Mouse (Mus musculus) CH12.LX (cell line): ENCODE results near the gene Ankrd63. TPM values are rescaled to one million over a fixed set of nuclear protein-coding genes. Genes with fewer than 3 reads are reported as not detected.

Experiments used
- DNase-seq: peaks from one replicate; pipeline ENCODE4 v3.0.0-alpha.2; 2013; ENCODE audit errors: extremely low read depth
- H3K27ac ChIP-seq: 2 replicates; pipeline ENCODE4 v1.5.1; 2012; ENCODE audit warnings: low read depth, mild to moderate bottlenecking, control low read depth, moderate library complexity; ENCODE audit not compliant: insufficient read depth
- H3K27me3 ChIP-seq: replicated peaks from 2 replicates; pipeline ENCODE3; 2012; ENCODE audit warnings: inconsistent platforms
- H3K36me3 ChIP-seq, 2 experiments: replicated peaks in 1 of 2; 2 replicates each; pipeline versions ENCODE3 to v1.6.1; 2012; ENCODE audit warnings: inconsistent platforms in 1 of 2, low read length in 1 of 2, mild to moderate bottlenecking in 1 of 2, mixed read lengths in 1 of 2, moderate library complexity in 1 of 2; ENCODE audit not compliant: control insufficient read depth in 1 of 2, insufficient read depth in 1 of 2
- H3K4me1 ChIP-seq, 2 experiments: 2 replicates each; pipeline ENCODE4 v1.6.1; 2012; ENCODE audit warnings: inconsistent platforms in 1 of 2, moderate library complexity in 1 of 2; ENCODE audit not compliant: insufficient read depth in 2 of 2, control insufficient read depth in 1 of 2
- H3K4me2 ChIP-seq: 2 replicates; pipeline ENCODE4 v1.6.1; 2012; ENCODE audit warnings: low read depth, mild to moderate bottlenecking, control low read depth; ENCODE audit not compliant: poor library complexity, insufficient read depth, severe bottlenecking
- H3K4me3 ChIP-seq, 3 experiments: fragments of 150-350 bp in 1 of 3; sonication (generic) in 1 of 3; replicated peaks in 1 of 3; 2 replicates each; pipeline versions ENCODE3 to v1.5.1; 2011 to 2012; ENCODE audit warnings: low read depth in 2 of 3, low read length in 2 of 3, mild to moderate bottlenecking in 2 of 3, moderate library complexity in 2 of 3, control low read depth in 1 of 3, improper control_type of control experiment in 1 of 3, inconsistent platforms in 1 of 3, mixed read lengths in 1 of 3; ENCODE audit not compliant: poor library complexity in 1 of 3
- H3K79me2 ChIP-seq: replicated peaks from 2 replicates; pipeline ENCODE4 v1.6.1; 2012; ENCODE audit warnings: mild to moderate bottlenecking, moderate library complexity; ENCODE audit not compliant: control insufficient read depth, poor library complexity, insufficient read depth, severe bottlenecking; ENCODE audit errors: extremely low read depth
- H3K9ac ChIP-seq: 2 replicates; pipeline ENCODE4 v1.6.1; 2012; ENCODE audit warnings: low read depth, mild to moderate bottlenecking, control low read depth, moderate library complexity; ENCODE audit not compliant: insufficient read depth
- H3K9me3 ChIP-seq: replicated peaks from 2 replicates; pipeline ENCODE3; 2012; ENCODE audit warnings: low read length, inconsistent platforms, mixed read lengths
- BHLHE40 ChIP-seq: IDR thresholded peaks from 2 replicates; pipeline ENCODE4 v1.6.1; 2011; ENCODE audit warnings: mild to moderate bottlenecking, low read depth, low read length, improper control_type of control experiment
- CHD1 ChIP-seq: IDR thresholded peaks from 2 replicates; pipeline ENCODE4 v1.6.1; 2012; ENCODE audit warnings: low read depth, low read length, improper control_type of control experiment, inconsistent platforms
- CHD2 ChIP-seq: IDR thresholded peaks from 2 replicates; pipeline ENCODE4 v1.6.1; 2011; ENCODE audit warnings: low read length, improper control_type of control experiment
- E2F4 ChIP-seq: IDR thresholded peaks from 2 replicates; pipeline ENCODE4 v1.6.1; 2011; ENCODE audit warnings: low read depth, low read length, improper control_type of control experiment; ENCODE audit not compliant: insufficient replicate concordance
- ELF1 ChIP-seq: IDR thresholded peaks from 2 replicates; pipeline ENCODE4 v1.6.1; 2014; ENCODE audit warnings: low read depth, mild to moderate bottlenecking, inconsistent platforms, low read length, improper control_type of control experiment
- EP300 ChIP-seq: IDR thresholded peaks from 2 replicates; pipeline ENCODE4 v1.6.1; 2011; ENCODE audit warnings: low read length, improper control_type of control experiment
- ETS1 ChIP-seq: conservative IDR thresholded peaks from 2 replicates; pipeline ENCODE4 v1.6.1; 2012; ENCODE audit warnings: low read depth, mild to moderate bottlenecking, inconsistent platforms, low read length, improper control_type of control experiment, moderate library complexity
- HCFC1 ChIP-seq: IDR thresholded peaks from 2 replicates; pipeline ENCODE4 v1.6.1; 2012; ENCODE audit warnings: low read depth, mild to moderate bottlenecking, inconsistent platforms, low read length, improper control_type of control experiment
- IRF4 ChIP-seq: IDR thresholded peaks from 2 replicates; pipeline ENCODE4 v1.6.1; 2014; ENCODE audit warnings: low read depth, mild to moderate bottlenecking, inconsistent platforms, low read length, improper control_type of control experiment
- JUND ChIP-seq: conservative IDR thresholded peaks from 2 replicates; pipeline ENCODE4 v1.6.1; 2011; ENCODE audit warnings: low read depth, low read length, improper control_type of control experiment
- KAT2A ChIP-seq: IDR thresholded peaks from 2 replicates; pipeline ENCODE4 v1.6.1; 2012; ENCODE audit warnings: low read length, improper control_type of control experiment, inconsistent platforms; ENCODE audit not compliant: insufficient replicate concordance
- MAFK ChIP-seq: IDR thresholded peaks from 2 replicates; pipeline ENCODE4 v1.6.1; 2011; ENCODE audit warnings: low read length, improper control_type of control experiment; ENCODE audit not compliant: insufficient replicate concordance
- MAZ ChIP-seq: IDR thresholded peaks from 2 replicates; pipeline ENCODE4 v1.6.1; 2012; ENCODE audit warnings: low read depth, mild to moderate bottlenecking, inconsistent platforms, low read length, improper control_type of control experiment, moderate library complexity
- MEF2A ChIP-seq: IDR thresholded peaks from 2 replicates; pipeline ENCODE4 v1.6.1; 2014; ENCODE audit warnings: low read depth, mild to moderate bottlenecking, inconsistent platforms, low read length, improper control_type of control experiment, borderline replicate concordance
- MYC ChIP-seq: IDR thresholded peaks from 2 replicates; pipeline ENCODE4 v1.6.1; 2011; ENCODE audit warnings: low read depth, mild to moderate bottlenecking, improper control_type of control experiment, low read length
- NRF1 ChIP-seq: IDR thresholded peaks from 2 replicates; pipeline ENCODE4 v1.6.1; 2014; ENCODE audit warnings: low read depth, mild to moderate bottlenecking, inconsistent platforms, low read length, improper control_type of control experiment, moderate library complexity
- PAX5 ChIP-seq: IDR thresholded peaks from 2 replicates; pipeline ENCODE4 v1.6.1; 2012; ENCODE audit warnings: low read length, inconsistent platforms, mixed read lengths
- SIN3A ChIP-seq: IDR thresholded peaks from 2 replicates; pipeline ENCODE4 v1.6.1; 2012; ENCODE audit warnings: low read length, improper control_type of control experiment, inconsistent platforms
- TBP ChIP-seq: conservative IDR thresholded peaks from 2 replicates; pipeline ENCODE4 v1.6.1; 2011; ENCODE audit warnings: low read depth, low read length, improper control_type of control experiment
- TCF12 ChIP-seq: IDR thresholded peaks from 2 replicates; pipeline ENCODE4 v1.6.1; 2014; ENCODE audit warnings: low read depth, mild to moderate bottlenecking, inconsistent platforms, low read length, improper control_type of control experiment
- UBTF ChIP-seq: IDR thresholded peaks from 2 replicates; pipeline ENCODE4 v1.6.1; 2012; ENCODE audit warnings: low read depth, mild to moderate bottlenecking, inconsistent platforms, low read length, improper control_type of control experiment, moderate library complexity
- USF1 ChIP-seq: IDR thresholded peaks from 2 replicates; pipeline ENCODE4 v1.6.1; 2014; ENCODE audit warnings: low read depth, mild to moderate bottlenecking, inconsistent platforms, low read length, improper control_type of control experiment
- USF2 ChIP-seq: conservative IDR thresholded peaks from 2 replicates; pipeline ENCODE4 v1.6.1; 2011; ENCODE audit warnings: low read depth, low read length, improper control_type of control experiment
- ZC3H11A ChIP-seq: IDR thresholded peaks from 2 replicates; pipeline ENCODE4 v1.6.1; 2012; ENCODE audit warnings: low read depth, mild to moderate bottlenecking, inconsistent platforms, low read length, improper control_type of control experiment
- ZKSCAN1 ChIP-seq: IDR thresholded peaks from 2 replicates; pipeline ENCODE4 v1.6.1; 2012; ENCODE audit warnings: low read depth, inconsistent platforms, low read length, improper control_type of control experiment, borderline replicate concordance
- ZMIZ1 ChIP-seq: IDR thresholded peaks from 2 replicates; pipeline ENCODE4 v1.6.1; 2012; ENCODE audit warnings: low read depth, mild to moderate bottlenecking, inconsistent platforms, low read length, improper control_type of control experiment
- ZNF384 ChIP-seq: IDR thresholded peaks from 2 replicates; pipeline ENCODE4 v1.6.1; 2012; ENCODE audit warnings: low read depth, low read length, improper control_type of control experiment, inconsistent platforms
- dilution Hi-C: fragments of 300-500 bp; cut with MboI; formaldehyde crosslinking; loops from 2 replicates; pipeline ENCODE4 v1.14.3; 2020; ENCODE audit warnings: low sequenced_read_pairs; ENCODE audit not compliant: extremely low pct_unique_long_range_greater_than_20kb, extremely low pct_ligation_motif_present
- in situ Hi-C: fragments of 300-500 bp; cut with MboI; formaldehyde crosslinking; loops from 3 replicates; pipeline ENCODE4 v1.14.3; 2019; ENCODE audit warnings: low sequenced_read_pairs, low pct_ligation_motif_present, low pct_unique_long_range_greater_than_20kb, mixed read lengths
- polyA plus RNA-seq: library from polyadenylated mRNA; unstranded; fragments of >175 nt; gene quantifications from 2 replicates; pipeline ENCODE4 v1.2.1, GENCODE M21; 2012; ENCODE audit warnings: low read depth; ENCODE audit not compliant: insufficient read length
- total RNA-seq, 2 experiments: library from RNA; depleted of rRNA; stranded (reverse); fragments of 300-350 nt in 1 of 2; fragments of >200 nt in 1 of 2; gene quantifications; 2 replicates each; pipeline ENCODE4 v1.2.3; 2012 to 2014

The Ankrd63 gene
- total and polyA plus RNA-seq, 3 experiments: 0.07 TPM; not detected in 2

DNA sequence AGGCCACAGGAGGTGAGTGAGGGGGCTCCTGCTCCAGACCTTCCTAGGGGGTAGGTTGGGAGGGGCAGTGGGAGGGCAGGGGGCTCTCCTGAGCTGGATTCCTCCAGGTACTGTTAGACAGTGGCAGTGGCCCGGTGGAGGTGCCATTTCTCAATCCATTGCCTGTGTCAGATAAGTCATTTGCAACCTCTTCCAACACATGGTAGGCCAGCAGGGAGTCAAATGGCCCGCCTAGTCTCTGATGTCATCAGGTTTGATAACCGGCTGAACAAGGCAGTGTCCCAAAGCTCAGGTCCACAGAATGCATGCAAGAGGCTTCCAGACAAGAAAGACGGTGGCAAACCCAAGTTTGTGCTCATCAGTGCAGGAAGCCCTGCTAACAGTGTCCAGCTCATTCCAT is 25.9 kb downstream of the Ankrd63 start:
- dilution Hi-C loops (no loop called here), in situ Hi-C loops (no loop called here)
- Histone ChIP-seq H3K4me2 (no peak overlapping the region), H3K36me3 (no peaks in the 10 kb centered on the region), H3K9ac (no peak overlapping the region), H3K9me3 (peaks cover 3% of the 10 kb centered on the region), H3K4me3 (no peak overlapping the region), H3K27ac (no peak overlapping the region), H3K79me2 (no peaks in the 10 kb centered on the region), H3K27me3 (no peaks in the 10 kb centered on the region), H3K4me1 (no peaks in the 10 kb centered on the region)
- DNase-seq: no peak
- TF ChIP-seq EP300: no peak
- no peak for TF ChIP-seq TCF12
- no peak for TF ChIP-seq ELF1
- no peak for TF ChIP-seq UBTF
- TF ChIP-seq BHLHE40: no peak
- no peak for TF ChIP-seq MAFK
- no peak for TF ChIP-seq KAT2A
- no peak for TF ChIP-seq ZNF384
- no peak for TF ChIP-seq CHD2
- TF ChIP-seq ETS1: no peak
- no peak for TF ChIP-seq ZMIZ1
- no peak for TF ChIP-seq HCFC1
- no peak for TF ChIP-seq CHD1
- no peak for TF ChIP-seq USF1
- no peak for TF ChIP-seq MEF2A
- no peak for TF ChIP-seq IRF4

DNA sequence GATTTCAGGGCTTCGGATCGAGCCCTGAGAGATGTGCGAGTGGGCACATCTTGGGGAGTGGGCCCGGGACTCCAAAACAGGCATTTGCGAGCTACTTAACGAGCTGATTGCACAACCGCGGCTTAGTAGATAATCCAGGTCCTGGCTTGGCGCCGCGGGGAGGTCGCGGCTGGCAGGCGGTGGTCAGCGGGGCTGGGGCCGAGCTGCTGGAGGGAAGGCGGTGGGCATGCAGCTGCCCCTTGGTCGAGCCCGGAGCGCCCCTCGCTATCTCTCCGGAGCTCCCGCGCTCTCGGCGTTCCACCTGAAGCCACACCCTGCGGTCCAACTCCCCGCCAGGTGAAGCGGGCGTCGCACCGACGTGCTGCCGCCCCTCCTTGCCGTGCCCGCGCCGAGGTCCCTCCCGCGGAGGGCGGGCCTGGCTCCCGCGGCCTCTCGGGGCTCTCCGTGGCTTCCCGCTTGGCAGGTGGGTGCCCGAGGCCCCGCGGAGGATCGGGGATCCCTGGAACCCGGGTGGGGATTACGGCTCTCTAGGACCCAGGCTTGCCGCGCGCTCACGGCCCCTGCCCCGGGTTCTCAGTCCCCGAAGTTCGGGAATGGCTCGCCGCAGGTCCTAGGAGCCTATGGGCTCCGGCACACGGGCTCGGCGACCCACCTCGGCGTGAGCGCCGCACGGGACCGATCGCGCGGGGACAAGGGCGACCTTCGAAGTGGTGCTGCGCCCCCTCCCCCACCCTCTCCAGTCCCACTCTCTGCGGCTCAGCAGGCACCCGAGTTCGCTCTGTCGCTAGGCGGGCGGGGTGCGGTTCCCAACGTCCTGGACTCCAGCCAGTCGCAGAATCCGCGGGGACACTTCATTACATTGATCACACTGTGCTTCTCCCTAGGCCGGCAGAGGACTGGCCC is 26.7 kb downstream of the Ankrd63 start:
- DNase-seq: no peak
- peaks cover 0 to 5% of the 10 kb centered on the region in 2 experiments; a peak in 1 of 4 replicates for H3K4me1 ChIP-seq
- no peaks in the 10 kb centered on the region for H3K36me3 ChIP-seq
- no peaks in the 10 kb centered on the region for H3K27me3 ChIP-seq
- no peak overlapping the region for H3K4me2 ChIP-seq
- in situ Hi-C loops (no loop called here), dilution Hi-C loops (no loop called here)
- H3K9me3 ChIP-seq: peaks cover 3% of the 10 kb centered on the region
- TF ChIP-seq TBP (no peak), ZNF384 (no peak), MEF2A (no peak), MYC (no peak), NRF1 (no peak), PAX5 (no peak), SIN3A (no peak), E2F4 (no peak), USF2 (no peak), MAZ (no peak), ZC3H11A (no peak), EP300 (no peak), JUND (no peak), ZMIZ1 (no peak), HCFC1 (no peak), ZKSCAN1 (no peak), TCF12 (no peak)
- H3K79me2 ChIP-seq: no peaks in the 10 kb centered on the region
- H3K4me3 ChIP-seq: no peak overlapping the region
- no peak overlapping the region for H3K9ac ChIP-seq
- no peak overlapping the region for H3K27ac ChIP-seq
